Mouse (Mus musculus): Measurements from ENCODE around the gene Lemd1.

Lemd1 gene

GRCm38 (mm10) chr1:132200562-132201510, 9.6 kb downstream of the Lemd1 start:
- peak; percentile 98 for DNase-seq (ENCODE audit: low read depth, low spot score)

- DNase-seq (ENCODE audit: low read depth, low spot score), result no peak
Observed at GRCm38 (mm10) chr1:132201511-132201860, 10.3 kb downstream of the Lemd1 start.

GRCm38 (mm10) chr1:132201936-132202335, 10.7 kb downstream of the Lemd1 start:
- no peak for DNase-seq (ENCODE audit: low read depth, low spot score)

GRCm38 (mm10) chr1:132202771-132203170, 11.5 kb downstream of the Lemd1 start:
- peak; percentile 83 for DNase-seq (ENCODE audit: low read depth, low spot score)

GRCm38 (mm10) chr1:132205958-132206357, 14.7 kb downstream of the Lemd1 start:
- DNase-seq (ENCODE audit: low read depth, low spot score), result no peak

GRCm38 (mm10) chr1:132206828-132207227, 15.6 kb downstream of the Lemd1 start:
- no peak for DNase-seq (ENCODE audit: low read depth, low spot score)

GRCm38 (mm10) chr1:132208154-132208553, 16.9 kb downstream of the Lemd1 start:
- peak; percentile 96 for DNase-seq (ENCODE audit: low read depth, low spot score)

GRCm38 (mm10) chr1:132209400-132209799, 18.2 kb downstream of the Lemd1 start:
- no peak for DNase-seq (ENCODE audit: low read depth, low spot score)

- peak; percentile 85 for DNase-seq (ENCODE audit: low read depth, low spot score)
Observed at GRCm38 (mm10) chr1:132210922-132211321, 19.7 kb downstream of the Lemd1 start.

- DNase-seq (ENCODE audit: low read depth, low spot score), result no peak
Observed at GRCm38 (mm10) chr1:132211672-132212071, 20.4 kb downstream of the Lemd1 start.

GRCm38 (mm10) chr1:132212218-132212617, 21.0 kb downstream of the Lemd1 start:
- peak; percentile 90 for DNase-seq (ENCODE audit: low read depth, low spot score)

- DNase-seq (ENCODE audit: low read depth, low spot score), result peak; percentile 75
Observed at GRCm38 (mm10) chr1:132213076-132213475, 21.8 kb downstream of the Lemd1 start.

- DNase-seq (ENCODE audit: low read depth, low spot score), result no peak
Observed at GRCm38 (mm10) chr1:132216276-132216675, 25.0 kb downstream of the Lemd1 start.

GRCm38 (mm10) chr1:132221627-132222026, 30.4 kb downstream of the Lemd1 start:
- no peak for DNase-seq (ENCODE audit: low read depth, low spot score)

GRCm38 (mm10) chr1:132222166-132222565, 30.9 kb downstream of the Lemd1 start:
- DNase-seq (ENCODE audit: low read depth, low spot score), result peak; percentile 67

- DNase-seq (ENCODE audit: low read depth, low spot score), result peak; percentile 46
Observed at GRCm38 (mm10) chr1:132226297-132227080, 35.3 kb downstream of the Lemd1 start.

- no peak for DNase-seq (ENCODE audit: low read depth, low spot score)
Observed at GRCm38 (mm10) chr1:132229667-132230066, 38.4 kb downstream of the Lemd1 start, which contains the start of gene Gm10188. Gene Gm10188, minus strand, starts transcription at chr1:132229767.

- DNase-seq (ENCODE audit: low read depth, low spot score), result no peak
Observed at GRCm38 (mm10) chr1:132231470-132232274, 40.4 kb downstream of the Lemd1 start.

- peak; percentile 56 for DNase-seq (ENCODE audit: low read depth, low spot score)
Observed at GRCm38 (mm10) chr1:132233566-132233965, 42.3 kb downstream of the Lemd1 start.

GRCm38 (mm10) chr1:132234757-132235273, 43.6 kb downstream of the Lemd1 start:
- no peak for DNase-seq (ENCODE audit: low read depth, low spot score)

GRCm38 (mm10) chr1:132237585-132238159, 46.4 kb downstream of the Lemd1 start:
- peak; percentile 79 for DNase-seq (ENCODE audit: low read depth, low spot score)

Measured in brain, adult 2 months (tissue).